Mouse (Mus musculus) heart, embryonic 12.5 days (tissue): Measurements from ENCODE around the gene Ssbp3. TPM values are rescaled to one million over a fixed set of nuclear protein-coding genes. Genes with fewer than 3 reads are reported as not detected.

ENCODE experiments used
- ATAC-seq: fragments of 200-750 bp; cut with Nextera tagmentation; 2 replicates; pipeline ENCODE4 v1.8.0; 2017; ENCODE audit warnings: moderate TSS enrichment, moderate library complexity; ENCODE audit not compliant: insufficient number of reproducible peaks, low FRiP score
- H3K27ac ChIP-seq: fragments of 300-500 bp; sonication (generic); 2 replicates; pipeline ENCODE4 v1.5.1; 2016; ENCODE audit warnings: mild to moderate bottlenecking, moderate library complexity; ENCODE audit not compliant: poor library complexity, severe bottlenecking
- H3K27me3 ChIP-seq: fragments of 300-500 bp; sonication (generic); replicated peaks from 2 replicates; pipeline ENCODE4 v1.6.1; 2016; ENCODE audit warnings: mild to moderate bottlenecking, moderate library complexity
- H3K36me3 ChIP-seq: fragments of 300-500 bp; sonication (generic); 2 replicates; pipeline ENCODE4 v1.6.1; 2016; ENCODE audit warnings: mild to moderate bottlenecking, moderate library complexity
- H3K4me1 ChIP-seq: fragments of 300-500 bp; sonication (generic); replicated peaks from 2 replicates; pipeline ENCODE4 v1.6.1; 2016; ENCODE audit warnings: mild to moderate bottlenecking
- H3K4me2 ChIP-seq: fragments of 300-500 bp; sonication (generic); 2 replicates; pipeline ENCODE4 v1.6.1; 2016; ENCODE audit warnings: mild to moderate bottlenecking, moderate library complexity
- H3K4me3 ChIP-seq: fragments of 300-500 bp; sonication (generic); 2 replicates; pipeline ENCODE4 v1.5.1; 2016; ENCODE audit warnings: mild to moderate bottlenecking
- H3K9ac ChIP-seq: fragments of 300-500 bp; sonication (generic); 2 replicates; pipeline ENCODE4 v1.6.1; 2016; ENCODE audit warnings: mild to moderate bottlenecking, moderate library complexity
- H3K9me3 ChIP-seq: fragments of 300-500 bp; sonication (generic); replicated peaks from 2 replicates; pipeline ENCODE4 v1.6.1; 2016; ENCODE audit warnings: mild to moderate bottlenecking, moderate library complexity
- WGBS: fragments of 180-500 bp; shearing (Covaris S2); methylation state at CpG from one replicate; pipeline ENCODE4 v1.1.7; 2016; 5-methylcytosine and 5-hydroxymethylcytosine counted together
- polyA plus RNA-seq: library from polyadenylated mRNA; unstranded; fragments of >200 nt; fragmentation: Nextera tagmentation; extraction: Ambion mirVana; gene quantifications from 2 replicates; pipeline ENCODE4 v1.2.1, GENCODE M21; 2016

Ssbp3 gene
- polyA plus RNA-seq, 1 experiment from 2014 or later, result 101 TPM

- Histone ChIP-seq H3K4me2 (no peak overlapping the region), H3K27ac (no peak overlapping the region), H3K9me3 (no peaks in the 10 kb centered on the region), H3K36me3 (no peaks in the 10 kb centered on the region), H3K4me1 (peaks cover 70% of the 10 kb centered on the region), H3K4me3 (no peak overlapping the region), H3K9ac (no peak overlapping the region), H3K27me3 (no peaks in the 10 kb centered on the region)
- ATAC-seq, result no peak
- WGBS, result 80% methylated on average over 6 of the region's 6 CpGs
Measured at GRCm38 (mm10) chr4:106988886-106989225, 78.4 kb downstream of the Ssbp3 start.

DNA sequence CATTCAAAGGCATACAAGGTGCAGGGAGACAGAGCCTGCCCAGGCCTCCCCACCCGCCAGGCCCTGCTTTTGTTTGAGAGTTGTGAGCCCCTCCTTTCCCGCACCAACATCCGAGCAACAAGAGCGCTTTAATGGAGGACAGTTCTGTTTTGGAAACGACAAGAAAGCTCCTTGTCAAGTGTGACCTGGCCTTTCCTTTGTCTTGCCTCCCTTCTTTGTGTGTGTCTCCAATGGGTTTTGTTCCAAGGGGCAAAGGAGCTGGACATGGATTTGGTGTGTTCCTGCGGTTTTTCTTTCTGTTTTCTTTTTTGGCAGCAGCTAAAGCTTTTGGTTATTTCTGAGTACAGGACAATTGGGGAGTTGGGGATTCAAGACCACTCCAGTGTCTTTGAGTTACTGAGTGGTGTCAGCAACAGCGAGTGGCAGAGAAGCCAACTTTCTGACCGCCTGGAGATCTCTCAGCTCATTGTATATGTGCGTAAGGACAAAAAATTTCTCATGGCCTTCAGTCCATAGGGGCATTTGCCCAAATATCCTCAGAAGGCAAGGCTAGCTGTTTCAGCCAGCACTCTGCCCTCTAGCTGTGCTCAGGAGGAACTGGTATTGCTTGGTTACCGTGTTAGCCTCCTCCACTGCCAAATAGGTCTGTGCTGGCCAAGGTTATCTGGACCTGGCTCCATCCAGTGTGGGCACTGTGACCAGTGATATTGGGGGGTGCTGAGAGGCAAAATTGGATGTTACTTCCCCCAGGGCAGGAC, 78.9 kb downstream of the Ssbp3 start:
- Histone ChIP-seq H3K9me3 (no peaks in the 10 kb centered on the region), H3K4me3 (no peak overlapping the region), H3K9ac (no peak overlapping the region), H3K4me2 (no peak overlapping the region), H3K36me3 (no peaks in the 10 kb centered on the region), H3K4me1 (peaks cover 70% of the 10 kb centered on the region), H3K27me3 (no peaks in the 10 kb centered on the region), H3K27ac (no peak overlapping the region)
- WGBS, result 72% methylated on average over 10 of the region's 10 CpGs
- ATAC-seq, result no peak

DNA sequence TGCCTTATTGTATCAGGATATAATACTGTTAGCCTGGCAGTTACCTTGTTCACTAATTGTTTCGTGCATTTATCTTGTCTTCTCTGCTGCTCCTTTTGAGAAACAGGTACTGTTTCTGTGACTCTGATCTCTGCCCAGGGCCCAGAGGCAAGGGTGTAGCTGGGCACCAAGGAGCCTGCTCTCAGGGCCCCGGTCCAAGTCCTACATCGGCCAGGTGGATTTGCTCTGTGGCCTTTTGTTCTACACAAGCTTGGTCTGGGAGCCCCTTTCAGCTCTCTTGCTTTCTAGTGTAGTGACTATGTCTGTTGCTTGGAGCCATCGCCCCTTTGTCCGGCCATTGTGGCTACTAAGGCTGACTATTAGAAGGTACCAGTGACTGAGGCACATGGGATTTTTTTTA, 82.6 kb downstream of the Ssbp3 start:
- no peaks in the 10 kb centered on the region for H3K27me3 ChIP-seq
- H3K27ac ChIP-seq, result no peak overlapping the region
- H3K4me1 ChIP-seq, result peaks cover 61% of the 10 kb centered on the region
- no peaks in the 10 kb centered on the region for H3K36me3 ChIP-seq
- no peak overlapping the region for H3K9ac ChIP-seq
- 94% methylated on average over 5 of the region's 5 CpGs for WGBS
- no peak overlapping the region for H3K4me2 ChIP-seq
- H3K4me3 ChIP-seq, result no peak overlapping the region
- no peaks in the 10 kb centered on the region for H3K9me3 ChIP-seq
- ATAC-seq, result no peak

DNA sequence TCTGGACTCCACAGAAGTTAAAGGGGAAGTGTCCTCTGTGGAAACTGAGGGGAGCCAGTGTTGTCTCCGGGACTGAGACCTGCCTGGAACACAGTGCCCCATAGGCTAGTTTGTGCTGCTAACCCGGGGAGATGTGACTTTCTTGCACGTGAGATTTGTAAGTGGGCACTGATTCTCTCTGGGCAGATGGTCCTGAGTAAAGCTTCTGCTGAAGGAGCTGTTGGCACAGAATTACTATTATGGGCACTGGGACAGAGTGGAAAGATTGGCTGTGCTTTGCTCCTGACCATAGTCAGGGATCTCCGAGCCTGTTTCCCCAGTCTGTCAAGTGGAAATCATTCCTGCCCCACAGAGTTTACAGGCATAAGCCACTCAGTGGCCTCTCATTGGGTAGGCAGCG, 83.8 kb downstream of the Ssbp3 start:
- ATAC-seq, result no peak
- no peak overlapping the region for H3K4me3 ChIP-seq
- H3K36me3 ChIP-seq, result no peaks in the 10 kb centered on the region
- no peaks in the 10 kb centered on the region for H3K9me3 ChIP-seq
- 0 out of 2 replicates have a peak overlapping the region, but pooled peaks have one; percentile 1 for H3K9ac ChIP-seq
- no peaks in the 10 kb centered on the region for H3K27me3 ChIP-seq
- H3K27ac ChIP-seq, result no peak overlapping the region
- 78% methylated on average over 5 of the region's 5 CpGs for WGBS
- H3K4me1 ChIP-seq, result peaks cover 62% of the 10 kb centered on the region
- no peak overlapping the region for H3K4me2 ChIP-seq

GRCm38 (mm10) chr4:106995069-106995468, 84.6 kb downstream of the Ssbp3 start:
- H3K9me3 ChIP-seq, result no peaks in the 10 kb centered on the region
- H3K27me3 ChIP-seq, result no peaks in the 10 kb centered on the region
- 79% methylated on average over 6 of the region's 6 CpGs for WGBS
- no peak overlapping the region for H3K27ac ChIP-seq
- H3K4me2 ChIP-seq, result no peak overlapping the region
- ATAC-seq, result no peak
- peaks cover 64% of the 10 kb centered on the region for H3K4me1 ChIP-seq
- no peak overlapping the region for H3K4me3 ChIP-seq
- no peaks in the 10 kb centered on the region for H3K36me3 ChIP-seq
- 0 out of 2 replicates have a peak overlapping the region, but pooled peaks have one; percentile 1 for H3K9ac ChIP-seq

GRCm38 (mm10) chr4:106995513-106995912, 85.0 kb downstream of the Ssbp3 start:
- Histone ChIP-seq H3K27ac (no peak overlapping the region), H3K9ac (no peak overlapping the region), H3K36me3 (no peaks in the 10 kb centered on the region), H3K9me3 (no peaks in the 10 kb centered on the region), H3K4me2 (no peak overlapping the region), H3K27me3 (no peaks in the 10 kb centered on the region), H3K4me3 (no peak overlapping the region), H3K4me1 (peaks cover 69% of the 10 kb centered on the region)
- 62% methylated on average over 5 of the region's 5 CpGs for WGBS
- no peak for ATAC-seq

- Histone ChIP-seq H3K27ac (no peak overlapping the region), H3K4me1 (peaks cover 75% of the 10 kb centered on the region)
- ATAC-seq, result no peak
Measured at GRCm38 (mm10) chr4:106996305-106997076, 86.0 kb downstream of the Ssbp3 start.

GRCm38 (mm10) chr4:107001259-107001810, 90.8 kb downstream of the Ssbp3 start:
- H3K9ac ChIP-seq, result peak overlapping the region; percentile 27; the same call in 1 of the 2 replicates
- H3K4me2 ChIP-seq, result no peak overlapping the region
- no peaks in the 10 kb centered on the region for H3K27me3 ChIP-seq
- no peak overlapping the region for H3K4me3 ChIP-seq
- H3K36me3 ChIP-seq, result no peaks in the 10 kb centered on the region
- H3K9me3 ChIP-seq, result no peaks in the 10 kb centered on the region
- peaks cover 75% of the 10 kb centered on the region for H3K4me1 ChIP-seq
- 37% methylated on average over 5 of the region's 5 CpGs for WGBS
- H3K27ac ChIP-seq, result no peak overlapping the region
- ATAC-seq, result no peak

More at GRCm38 (mm10) chr4:106996305-106997076, 86.0 kb downstream of the Ssbp3 start:
- H3K36me3 ChIP-seq, result no peaks in the 10 kb centered on the region
- WGBS, result 46% methylated on average over 13 of the region's 13 CpGs
- H3K4me3 ChIP-seq, result no peak overlapping the region
- no peaks in the 10 kb centered on the region for H3K9me3 ChIP-seq
- H3K9ac ChIP-seq, result no peak overlapping the region
- no peaks in the 10 kb centered on the region for H3K27me3 ChIP-seq
- no peak overlapping the region for H3K4me2 ChIP-seq

DNA sequence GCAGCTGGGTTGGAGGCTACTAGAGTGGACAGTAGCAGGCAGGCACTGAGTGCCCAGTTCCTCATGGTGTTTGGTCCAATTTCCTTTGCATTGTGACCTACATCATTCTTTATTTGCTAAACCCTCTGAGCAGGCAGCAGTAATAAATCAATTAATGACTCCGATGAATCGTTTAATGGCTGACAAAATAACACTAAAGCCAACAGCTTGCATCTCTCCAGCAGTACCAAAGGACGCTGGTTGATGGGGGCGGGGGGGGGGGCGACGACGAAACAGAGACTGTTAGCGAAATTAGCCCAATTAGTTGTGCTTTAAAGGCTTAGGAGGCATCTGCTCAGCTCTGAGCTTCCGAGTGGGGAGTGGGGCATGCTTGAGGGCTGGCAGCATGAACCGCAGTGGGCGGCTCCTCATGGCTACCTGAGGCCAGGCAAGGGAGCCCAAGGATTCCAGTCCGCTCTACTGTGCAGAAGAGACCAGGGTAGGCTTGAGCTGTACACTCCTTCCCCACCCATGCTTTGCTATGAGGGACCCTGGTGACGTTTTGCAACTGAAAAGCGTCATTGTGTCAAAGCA, 91.5 kb downstream of the Ssbp3 start:
- no peaks in the 10 kb centered on the region for H3K36me3 ChIP-seq
- no peak for ATAC-seq
- H3K4me3 ChIP-seq, result no peak overlapping the region
- 80% methylated on average over 14 of the region's 14 CpGs for WGBS
- H3K4me1 ChIP-seq, result peaks cover 68% of the 10 kb centered on the region
- no peak overlapping the region; the same call in 1 of the 2 replicates for H3K9ac ChIP-seq
- no peak overlapping the region for H3K27ac ChIP-seq
- no peaks in the 10 kb centered on the region for H3K9me3 ChIP-seq
- H3K27me3 ChIP-seq, result no peaks in the 10 kb centered on the region
- no peak overlapping the region for H3K4me2 ChIP-seq

- H3K9ac ChIP-seq, result no peak overlapping the region
- H3K27ac ChIP-seq, result no peak overlapping the region
- H3K27me3 ChIP-seq, result no peaks in the 10 kb centered on the region
- H3K4me1 ChIP-seq, result peaks cover 64% of the 10 kb centered on the region
- WGBS, result 69% methylated on average over 11 of the region's 11 CpGs
- no peaks in the 10 kb centered on the region for H3K36me3 ChIP-seq
- H3K4me2 ChIP-seq, result no peak overlapping the region
- ATAC-seq, result no peak
- no peak overlapping the region for H3K4me3 ChIP-seq
- no peaks in the 10 kb centered on the region for H3K9me3 ChIP-seq
Measured at GRCm38 (mm10) chr4:107002517-107003165, 92.1 kb downstream of the Ssbp3 start.

DNA sequence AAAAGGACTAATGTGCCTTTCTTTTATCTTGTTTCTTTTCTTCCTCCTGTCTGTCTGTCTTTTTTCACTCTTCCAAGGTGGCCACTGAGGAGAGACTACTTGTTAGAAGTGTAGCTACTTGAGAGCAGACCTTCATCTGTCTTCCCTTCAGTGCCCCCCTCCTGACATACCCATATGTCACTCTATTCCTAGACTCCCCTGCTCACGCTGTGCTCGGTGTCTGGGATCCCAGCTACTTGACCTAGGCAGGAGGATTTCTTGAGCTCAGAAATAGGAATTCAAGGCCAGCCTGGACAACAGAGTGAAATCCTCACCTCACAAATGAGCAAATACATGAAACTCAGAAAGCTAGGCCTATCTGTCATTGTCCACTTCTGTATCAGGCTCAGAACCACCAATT, 92.7 kb downstream of the Ssbp3 start:
- peaks cover 64% of the 10 kb centered on the region for H3K4me1 ChIP-seq
- no peak overlapping the region for H3K27ac ChIP-seq
- no peak overlapping the region for H3K9ac ChIP-seq
- no peaks in the 10 kb centered on the region for H3K36me3 ChIP-seq
- H3K4me3 ChIP-seq, result no peak overlapping the region
- H3K27me3 ChIP-seq, result no peaks in the 10 kb centered on the region
- no peaks in the 10 kb centered on the region for H3K9me3 ChIP-seq
- no peak overlapping the region for H3K4me2 ChIP-seq
- WGBS, result 57% methylated on average over 2 of the region's 2 CpGs
- no peak for ATAC-seq
